Mouse (Mus musculus): Measurements from ENCODE around the gene Dnajc13.

Dnajc13 gene

DNA sequence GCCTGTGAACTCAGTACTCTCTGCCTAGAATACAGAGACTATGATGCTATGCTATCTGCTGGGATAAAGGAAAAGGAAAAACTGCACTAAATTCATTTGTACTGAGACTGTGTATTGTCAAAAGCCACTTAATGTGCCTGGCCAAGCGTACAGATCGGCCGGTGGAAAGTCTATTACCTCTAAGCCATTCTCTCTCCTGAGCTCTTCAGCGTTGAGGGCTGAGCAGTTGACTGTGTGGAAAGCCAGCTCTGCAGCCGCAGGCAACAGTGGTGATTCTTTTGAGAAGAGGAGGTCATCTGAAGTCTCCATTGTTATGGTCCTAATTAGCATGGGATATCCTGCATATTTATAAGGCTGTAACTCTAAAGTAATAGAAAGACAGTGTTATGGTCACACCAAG is 80.4 kb downstream of the Dnajc13 start:
- no peak for DNase-seq

DNA sequence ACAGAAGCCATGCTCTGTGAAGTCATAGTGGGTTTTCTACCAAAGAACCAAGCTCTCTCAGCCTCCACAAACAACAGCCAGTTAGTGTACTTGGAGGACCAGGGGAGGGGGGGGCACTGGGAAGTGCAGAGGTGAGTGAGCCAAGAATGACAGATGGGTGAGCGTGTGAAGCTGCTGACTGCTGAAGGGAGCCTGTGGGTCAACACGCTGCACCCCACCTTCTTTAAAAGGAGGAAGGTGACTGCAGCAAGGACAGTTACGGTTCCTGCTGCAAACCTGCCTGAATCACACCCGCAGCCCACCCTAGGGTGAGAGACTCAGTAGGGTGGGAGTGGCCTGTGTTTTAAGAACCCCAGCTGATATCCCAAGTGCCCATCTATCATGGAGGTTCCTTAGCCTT is 81.1 kb downstream of the Dnajc13 start:
- DNase-seq, result no peak

DNA sequence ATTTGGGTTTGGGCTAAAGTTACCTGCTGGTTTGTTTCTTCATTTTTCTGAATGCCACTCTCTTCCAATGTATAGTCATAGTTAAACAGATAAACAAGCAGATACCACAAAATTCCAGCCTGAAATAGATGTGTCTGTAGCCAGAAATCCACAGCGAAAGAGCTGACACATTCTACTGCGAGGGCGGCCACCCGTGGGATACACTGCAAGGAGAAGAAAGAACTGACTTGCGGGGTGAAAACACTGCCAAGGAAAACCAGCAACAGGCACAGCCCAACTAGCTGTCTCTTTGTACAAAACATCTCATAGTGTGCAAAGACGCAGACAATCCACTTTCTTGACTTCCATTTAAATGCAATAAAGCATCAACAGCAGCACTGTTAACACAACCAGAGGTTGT is 82.7 kb downstream of the Dnajc13 start:
- DNase-seq, result no peak

DNA sequence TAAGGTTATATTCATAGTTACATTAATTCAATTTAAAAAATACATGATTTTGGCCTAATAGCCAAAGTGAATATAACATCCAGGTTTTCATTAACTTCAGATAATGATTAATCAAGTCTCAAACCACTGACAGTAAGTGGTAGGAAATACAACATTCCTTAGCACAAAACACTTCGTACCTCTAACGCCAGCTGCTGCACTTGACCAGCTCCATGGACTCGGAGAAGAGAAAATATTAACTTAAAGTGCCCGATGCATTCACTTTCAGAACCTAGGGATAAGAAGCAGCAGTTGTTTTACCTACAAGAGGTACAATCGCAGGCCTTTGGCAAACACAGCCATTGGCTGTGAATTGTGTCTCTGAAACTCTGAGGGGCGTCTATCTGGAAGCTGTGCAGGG is 90.4 kb downstream of the Dnajc13 start:
- peak; percentile 33 for DNase-seq

DNA sequence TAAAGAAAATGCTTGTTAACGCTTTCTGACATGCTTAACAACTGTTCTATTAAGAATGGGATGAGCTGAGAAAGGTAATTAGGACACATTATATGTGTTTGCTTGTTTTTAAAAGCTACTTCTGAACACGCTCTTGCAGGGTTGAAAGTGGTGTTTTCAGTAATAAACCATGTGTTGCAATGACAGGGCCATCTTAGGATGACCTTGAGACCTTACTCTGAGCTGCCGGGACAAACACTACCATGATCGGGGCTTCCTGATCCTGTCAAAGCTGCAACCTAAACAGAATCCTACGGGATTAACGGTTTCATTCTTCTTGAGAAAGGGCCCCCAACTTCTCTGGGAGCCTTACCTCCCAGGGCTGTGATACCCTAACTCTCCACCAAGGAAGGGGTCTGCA is 91.1 kb downstream of the Dnajc13 start:
- DNase-seq, result no peak

DNA sequence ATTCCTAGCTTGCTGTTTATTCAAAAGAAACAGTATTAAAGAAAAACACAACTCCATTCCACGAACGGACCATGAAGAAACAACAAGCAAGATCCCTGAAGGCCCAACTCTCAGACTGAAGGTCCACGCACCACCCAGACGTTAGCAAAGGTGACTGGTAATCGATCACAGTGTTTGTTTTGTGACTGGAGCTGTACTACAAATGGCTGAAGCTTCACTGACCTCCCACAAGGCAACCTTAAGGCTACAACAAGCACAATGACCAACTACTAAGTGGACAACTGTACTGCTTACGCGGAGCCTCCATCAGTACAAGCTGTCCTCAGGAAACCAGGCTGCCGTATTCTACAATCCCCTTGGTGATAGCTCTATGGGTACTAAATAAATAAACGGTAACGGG is 92.7 kb downstream of the Dnajc13 start:
- DNase-seq, result no peak

DNA sequence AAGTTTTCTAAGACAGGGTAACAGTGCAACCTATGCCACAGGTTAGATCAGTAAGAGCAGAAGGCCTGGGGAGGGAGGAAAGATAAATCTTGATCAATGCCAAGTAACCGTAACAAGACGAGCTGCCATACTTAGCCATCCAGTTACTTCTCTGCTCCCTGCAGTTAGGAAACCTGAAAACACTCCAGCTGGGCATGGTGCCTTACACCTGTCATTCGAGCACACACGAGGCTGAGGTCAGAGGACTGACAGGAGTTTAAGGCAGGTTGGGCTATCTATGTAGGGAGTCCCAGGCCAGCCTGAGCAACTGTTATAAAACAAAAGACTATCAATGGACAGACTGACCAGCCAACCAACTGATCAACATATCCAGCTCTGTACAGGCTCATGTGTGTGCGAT is 96.8 kb downstream of the Dnajc13 start:
- no peak for DNase-seq

DNA sequence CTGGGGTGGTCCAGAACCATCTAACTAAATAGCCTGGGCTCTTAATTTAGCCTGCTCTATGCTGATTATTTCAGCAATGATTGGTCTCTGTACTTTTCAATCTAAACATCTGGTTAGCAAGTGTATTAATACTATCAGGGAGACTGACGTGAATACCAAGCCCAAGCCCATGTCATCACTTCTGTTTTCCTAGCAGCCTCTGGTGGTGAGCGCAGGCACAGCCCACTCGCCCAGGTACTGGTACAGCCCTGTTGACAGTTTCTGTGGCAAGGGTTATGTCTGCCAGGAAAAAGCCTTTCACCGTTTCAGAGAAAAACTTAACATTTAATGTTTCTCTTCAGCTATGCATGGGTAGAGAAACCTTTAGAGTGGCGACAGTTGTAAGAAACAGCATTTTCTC is 98.5 kb downstream of the Dnajc13 start:
- DNase-seq, result no peak

DNA sequence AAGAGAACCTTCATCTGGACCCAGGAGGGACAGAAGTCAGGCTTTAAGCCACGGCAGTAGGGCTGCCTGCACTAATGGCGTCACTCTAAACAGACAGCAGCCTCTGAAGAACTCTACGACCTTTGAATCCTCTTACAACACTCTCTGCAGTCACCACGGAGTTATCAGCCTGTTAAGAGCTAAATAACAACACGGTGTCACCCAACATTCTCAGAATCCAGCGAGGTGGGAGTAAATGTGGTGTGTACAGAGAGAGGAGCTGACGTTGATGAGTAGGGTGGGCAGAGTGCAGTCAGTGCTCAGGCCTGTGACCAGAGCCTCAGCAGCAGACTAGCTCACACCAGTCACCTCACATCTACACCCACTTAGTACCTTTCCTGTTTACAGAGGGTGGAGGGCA is 101.6 kb downstream of the Dnajc13 start:
- no peak for DNase-seq

DNA sequence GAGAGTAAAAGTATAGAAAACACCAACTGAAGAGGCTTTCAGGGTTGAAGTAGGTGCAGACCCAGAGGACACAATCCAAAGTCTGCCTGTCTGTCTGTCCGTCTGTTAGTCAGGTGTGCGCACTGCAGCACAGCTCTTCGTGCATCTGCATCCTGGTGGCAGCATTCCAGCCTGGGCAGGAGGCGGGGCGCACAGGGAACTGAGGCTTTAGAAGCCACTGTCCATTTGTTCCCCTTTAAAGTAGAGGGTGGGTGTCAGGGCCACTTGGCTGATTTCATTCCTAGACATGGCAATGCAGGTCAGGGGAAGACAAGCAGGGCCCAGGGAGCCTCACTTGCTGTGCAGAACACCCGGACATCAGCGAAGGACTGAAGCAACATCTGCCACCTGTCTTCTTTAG is 105.4 kb downstream of the Dnajc13 start:
- no peak for DNase-seq

DNA sequence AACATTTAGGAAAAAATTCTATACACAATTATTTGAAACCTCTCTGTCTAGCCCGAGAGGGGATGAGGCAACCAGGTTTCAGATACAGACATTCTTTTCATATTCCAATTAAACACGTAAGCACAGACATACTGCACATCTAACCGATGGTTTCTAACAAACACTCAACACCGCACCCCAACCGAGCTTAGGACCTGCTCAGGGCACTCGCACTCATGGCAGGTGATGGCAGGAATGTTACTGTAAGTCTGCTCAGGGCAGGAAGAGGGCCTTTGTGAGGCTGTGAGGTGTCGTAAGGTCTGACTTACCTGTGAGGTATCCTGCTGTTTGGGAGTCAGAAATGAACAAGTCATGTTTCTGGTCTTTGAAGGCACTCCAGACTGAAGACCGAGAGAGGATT is 106.2 kb downstream of the Dnajc13 start:
- no peak for DNase-seq

DNA sequence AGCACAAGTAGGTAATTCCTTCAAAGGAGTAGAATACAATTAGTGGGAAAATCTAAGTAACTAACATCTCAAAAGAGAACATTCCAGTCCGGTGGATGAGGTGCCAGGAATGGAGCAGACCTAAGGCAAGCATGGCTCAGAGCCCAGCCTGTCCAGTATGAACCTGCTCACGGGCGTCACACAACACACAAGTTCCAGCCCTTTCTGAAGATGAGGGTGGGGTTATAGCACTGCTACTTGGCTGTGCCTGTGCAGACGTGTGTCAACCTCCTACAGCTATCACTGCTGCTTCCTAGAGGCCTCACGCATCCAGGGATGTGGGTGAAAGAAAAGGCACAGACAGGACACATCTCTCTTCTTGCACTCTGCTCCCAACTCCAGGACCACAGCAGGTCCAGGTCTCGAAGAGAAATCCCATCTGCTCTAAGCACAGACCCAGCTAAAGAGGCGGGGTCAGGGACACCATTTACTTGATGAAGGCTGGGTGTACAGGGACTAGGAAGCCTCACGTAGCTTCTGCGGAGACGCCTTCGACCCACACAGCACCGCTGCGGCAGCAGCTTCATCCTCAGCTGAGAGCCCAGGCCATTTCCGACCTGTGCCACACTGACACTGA is 107.5 kb downstream of the Dnajc13 start:
- peak; percentile 17 for DNase-seq

DNA sequence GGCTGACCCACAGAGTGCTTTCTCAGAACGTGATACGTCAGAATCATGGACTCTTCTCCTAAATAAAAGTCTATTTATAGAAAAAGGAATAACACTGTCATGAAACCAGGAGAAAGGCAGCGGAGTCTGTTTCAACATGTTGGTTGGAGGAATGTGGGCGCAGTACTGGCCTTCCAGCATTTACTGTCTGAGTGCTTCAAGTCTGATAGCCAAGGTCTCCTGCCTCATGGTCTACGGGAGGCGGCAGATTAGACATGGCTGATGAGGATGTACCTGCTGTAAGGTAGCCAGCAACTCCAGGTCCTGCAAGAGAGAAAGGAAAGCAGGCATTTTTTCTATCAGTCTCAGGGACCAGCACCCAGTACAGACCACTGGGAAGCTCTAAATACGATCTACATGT is 110.6 kb downstream of the Dnajc13 start:
- DNase-seq, result no peak

DNA sequence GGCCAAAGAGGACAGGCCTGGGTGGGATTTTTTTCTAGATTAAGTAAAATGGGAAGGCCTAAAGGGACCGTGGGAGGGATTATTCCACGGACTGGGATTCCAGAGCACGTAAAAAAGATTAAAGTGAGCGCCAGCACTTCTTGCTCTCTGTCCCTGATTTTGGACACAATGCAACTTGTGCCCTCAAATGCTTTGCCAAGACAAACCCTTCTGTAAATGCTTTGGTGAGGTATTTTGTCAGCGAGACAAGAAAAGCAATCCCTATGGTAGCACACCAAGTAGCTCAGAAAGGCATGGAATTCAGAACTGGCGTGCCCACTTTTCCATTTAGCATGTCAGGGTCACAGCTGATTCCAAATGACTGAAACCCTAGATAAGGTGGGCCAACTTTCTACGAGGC is 113.8 kb downstream of the Dnajc13 start:
- DNase-seq, result no peak

DNA sequence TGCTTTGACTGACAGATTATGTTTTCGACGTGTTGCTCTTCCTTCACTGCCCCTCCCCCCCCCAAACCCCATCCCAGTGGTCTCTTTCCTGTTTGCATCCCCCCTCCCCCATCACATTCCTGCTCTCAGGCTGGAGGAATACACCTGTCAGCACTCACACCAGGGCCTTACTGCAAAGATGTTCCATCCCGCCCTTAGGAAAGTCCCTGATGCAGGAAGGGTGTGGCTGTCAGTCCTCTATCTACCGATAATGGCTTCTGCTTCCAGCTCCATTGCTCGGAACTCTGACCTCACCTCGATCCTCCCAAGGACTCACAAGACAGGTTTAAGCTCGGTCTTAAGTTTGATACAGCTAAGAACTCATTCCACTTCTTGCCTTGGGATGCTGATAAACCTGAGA is 116.0 kb downstream of the Dnajc13 start:
- no peak for DNase-seq

DNA sequence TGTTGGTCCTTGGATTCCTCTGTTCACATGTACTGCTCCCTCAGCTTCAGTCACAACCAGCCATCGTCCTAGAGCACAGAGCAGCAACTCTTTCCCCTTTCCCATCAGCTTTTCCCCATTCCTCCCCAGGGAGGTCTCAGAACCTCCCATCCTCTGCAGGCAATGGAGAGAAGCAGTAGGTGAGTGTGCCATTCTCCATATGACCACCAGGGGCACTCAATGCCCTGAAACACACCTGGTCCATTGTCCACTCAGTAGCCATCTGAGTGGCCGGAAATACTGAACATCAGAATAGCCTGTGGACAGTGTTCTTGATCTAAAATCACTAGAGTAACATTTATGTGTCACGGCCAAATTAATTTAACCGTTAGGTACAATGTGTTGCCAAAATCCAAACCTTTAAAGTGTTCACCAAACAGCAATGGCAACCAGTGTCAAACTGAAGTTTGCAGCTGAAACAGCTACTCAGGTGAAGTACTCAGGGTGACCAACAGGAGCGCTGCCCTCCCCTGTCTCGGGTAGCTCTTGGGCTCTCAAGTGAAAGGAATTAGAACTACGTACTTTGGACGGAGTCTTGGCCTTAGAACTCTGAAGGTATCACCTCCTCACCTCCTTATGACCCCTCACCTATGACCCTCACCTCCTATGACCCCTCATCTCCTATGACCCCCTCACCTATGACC is 118.3 kb downstream of the Dnajc13 start:
- no peak for DNase-seq

DNA sequence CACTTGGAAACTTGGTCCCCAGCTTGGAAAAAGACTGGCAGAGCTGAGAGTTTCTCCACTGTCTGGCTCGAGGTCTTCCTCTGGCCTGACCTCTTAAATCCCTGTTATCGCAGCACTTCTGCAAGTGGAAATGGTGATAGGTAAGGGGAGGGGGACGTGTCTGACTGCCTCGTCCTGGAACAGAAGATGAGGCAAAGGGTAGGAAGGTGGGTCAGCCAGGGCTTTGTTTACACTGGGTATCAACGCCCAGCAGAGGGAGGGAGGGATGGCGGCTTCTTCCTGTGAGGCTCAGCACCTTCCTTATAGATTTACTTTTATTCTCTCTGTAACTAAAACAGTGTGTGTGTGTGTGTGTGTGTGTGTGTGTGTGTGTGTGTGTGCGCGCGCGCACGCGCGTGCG is 119.9 kb downstream of the Dnajc13 start:
- no peak for DNase-seq

DNA sequence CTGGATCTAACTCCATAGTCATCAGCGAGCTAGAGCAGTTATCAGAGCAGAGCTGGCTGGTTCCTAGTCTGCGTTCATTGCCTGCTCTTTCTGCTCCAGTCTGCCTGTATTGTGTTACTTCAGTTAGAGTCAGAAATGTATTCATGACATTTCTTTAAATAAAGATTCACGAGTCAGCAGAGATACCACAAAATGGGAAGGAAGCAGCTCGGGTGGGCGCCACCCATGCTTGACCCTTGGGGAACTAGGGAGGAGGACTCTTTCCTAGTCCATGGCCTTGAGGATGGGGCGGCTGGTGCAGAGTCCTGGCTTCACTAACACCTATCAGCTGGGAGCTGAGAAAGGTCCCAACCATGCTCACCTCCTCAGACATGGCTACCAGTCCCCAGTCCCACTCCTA is 122.4 kb downstream of the Dnajc13 start:
- DNase-seq, result no peak

DNA sequence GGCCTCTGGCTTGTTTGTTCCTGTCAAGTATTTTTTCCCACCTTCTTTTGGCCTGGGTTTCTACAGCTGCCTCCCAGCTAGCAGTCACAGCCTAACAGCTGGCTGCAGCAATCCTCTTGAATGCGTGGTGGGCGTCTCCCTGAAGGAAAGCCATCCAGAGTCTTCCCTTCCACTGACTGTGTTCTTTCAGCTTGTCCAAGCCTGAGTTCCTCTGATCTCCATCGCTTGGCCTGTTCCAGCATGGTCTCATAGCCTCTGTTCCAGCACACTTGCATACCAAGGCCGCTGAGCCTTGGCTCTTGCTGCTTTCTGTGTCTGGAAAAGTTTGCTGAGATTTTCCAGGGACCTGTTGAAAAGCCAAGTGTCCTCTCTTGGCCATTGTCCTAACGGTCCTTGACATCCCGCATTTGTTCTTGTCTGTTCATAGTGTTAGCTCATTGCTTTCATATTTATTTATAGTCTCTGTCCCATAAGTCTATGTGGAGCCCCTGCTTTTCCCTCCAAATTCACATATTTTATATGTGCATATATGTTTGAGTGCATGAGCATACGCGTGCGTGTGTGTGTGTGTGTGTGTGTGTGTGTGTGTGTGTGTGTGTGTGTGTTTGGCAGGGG is 132.5 kb downstream of the Dnajc13 start:
- no peak for DNase-seq

DNA sequence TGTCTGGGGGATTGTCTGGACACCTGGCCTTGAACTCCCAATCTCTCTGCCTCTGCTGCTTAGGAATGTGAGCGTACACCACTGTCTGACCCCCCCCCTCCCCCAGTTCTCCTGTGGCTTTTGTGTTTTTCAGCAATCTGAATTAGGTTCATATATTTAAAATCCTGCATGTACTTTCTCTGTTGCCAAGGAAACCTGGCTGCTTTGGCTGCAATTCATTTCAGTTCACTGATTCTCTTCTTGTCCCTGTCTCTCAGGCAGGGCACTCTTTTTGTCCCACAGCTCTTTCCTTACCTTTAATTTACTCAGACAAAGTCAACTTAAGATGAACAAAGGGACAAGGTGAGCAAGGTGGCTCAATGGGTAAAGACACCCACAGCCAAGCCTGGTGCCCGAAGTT is 134.6 kb downstream of the Dnajc13 start:
- DNase-seq, result no peak

DNA sequence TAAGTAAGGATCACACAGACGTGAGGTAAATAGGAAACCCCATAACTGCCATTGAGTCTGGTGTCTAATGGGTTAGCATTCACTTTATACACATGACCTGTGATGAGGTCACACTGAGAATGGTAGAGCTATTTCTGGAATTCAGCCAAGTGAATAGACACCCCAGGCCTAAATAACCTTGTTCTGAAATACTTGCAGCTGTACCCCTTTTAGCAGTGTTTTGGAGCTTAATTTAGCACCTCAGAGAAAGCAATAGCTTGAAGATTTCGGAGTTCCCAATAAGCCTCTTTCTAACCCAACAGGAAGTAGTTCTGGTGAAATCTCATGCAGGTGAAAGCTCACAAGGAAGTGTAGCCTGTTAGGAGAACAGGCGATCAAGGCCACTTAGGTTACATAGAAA is 135.9 kb downstream of the Dnajc13 start, which contains the start of gene Ackr4:
Ackr4 (minus strand) TSS at position 101 of the 400 bp plus-strand sequence.
- DNase-seq, result no peak

DNA sequence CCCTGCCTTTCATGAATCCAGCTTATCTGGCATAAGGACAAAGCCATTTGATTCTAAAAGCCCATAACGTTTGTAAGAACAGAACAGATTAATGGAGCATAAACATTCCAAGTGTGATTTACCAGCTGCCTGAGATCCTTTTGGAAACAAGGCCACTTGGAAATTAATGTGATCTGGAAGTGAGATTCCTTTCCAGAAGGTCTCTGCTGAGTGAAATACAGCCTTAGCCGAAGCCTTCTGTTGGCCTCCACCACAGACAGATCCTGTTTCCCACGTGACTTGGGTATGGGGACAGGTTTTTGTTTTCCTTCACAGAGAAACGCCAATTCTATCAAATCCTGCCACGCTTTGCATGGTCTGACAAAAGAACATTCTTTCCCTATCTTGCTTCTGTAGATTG is 139.1 kb downstream of the Dnajc13 start:
- DNase-seq, result no peak

DNA sequence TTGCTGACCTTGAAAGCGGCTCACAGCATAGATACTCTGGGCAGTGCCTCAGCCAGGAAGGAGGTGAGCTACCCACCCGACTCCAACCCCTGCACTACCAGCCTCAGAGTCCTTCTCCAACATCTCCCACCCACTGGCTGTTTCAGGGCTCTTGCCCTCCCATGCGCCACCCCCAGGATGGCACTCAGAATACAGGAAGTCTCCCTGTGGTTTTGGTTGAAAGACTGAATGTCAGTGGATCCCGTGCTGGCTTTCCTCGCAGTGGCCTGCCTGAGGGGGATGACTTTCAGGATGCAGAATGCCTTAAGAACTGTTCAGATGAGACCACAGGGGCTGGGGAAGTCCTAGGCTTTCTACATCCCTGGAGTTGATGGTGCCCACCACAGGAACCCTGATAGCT is 139.6 kb downstream of the Dnajc13 start:
- DNase-seq, result no peak

DNA sequence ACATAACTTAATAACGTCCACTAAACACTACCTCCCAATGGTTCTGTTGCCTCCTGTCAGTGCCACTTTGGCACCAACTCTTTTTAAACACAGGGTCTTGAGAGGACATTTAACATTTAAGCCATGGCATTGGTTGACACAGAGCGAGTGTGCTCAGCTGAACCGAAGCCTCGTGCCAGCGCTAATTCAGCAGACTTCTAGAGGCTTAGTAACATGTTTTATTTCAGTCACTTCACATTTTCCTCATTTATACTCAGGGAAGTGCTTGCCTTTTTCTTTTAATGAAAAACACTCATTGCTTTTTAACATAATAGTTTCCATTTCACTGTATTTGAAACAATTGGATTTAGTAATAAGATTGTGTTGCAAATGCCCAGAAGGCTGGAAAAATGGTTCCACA is 153.6 kb downstream of the Dnajc13 start:
- DNase-seq, result no peak
